Mouse (Mus musculus) left cerebral cortex, adult 8-10 months (tissue): ENCODE data around the gene Dlgap1. TPM values are rescaled to one million over a fixed set of nuclear protein-coding genes. Genes with fewer than 3 reads are reported as not detected.

Experiments used
- DNase-seq, 2 experiments: peaks; one replicate each; pipeline ENCODE4 v3.0.0; 2022; ENCODE audit warnings: low spot score in 2 of 2
- total RNA-seq, 4 experiments: library from RNA; stranded (reverse); gene quantifications; 2 replicates each; pipeline ENCODE4 v1.2.4; 2022

Dlgap1 gene
- total RNA-seq, 4 experiments from 2014 or later: 407 to 471 (median 429) TPM

GRCm38 (mm10) chr17:70339821-70340220 lies 370.9 kb downstream of the Dlgap1 start:
- DNase-seq: no peak

GRCm38 (mm10) chr17:70341230-70341629 lies 372.4 kb downstream of the Dlgap1 start:
- DNase-seq: no peak

- no peak for DNase-seq
Measured at GRCm38 (mm10) chr17:70341920-70342319, 373.0 kb downstream of the Dlgap1 start.

GRCm38 (mm10) chr17:70347403-70347802 lies 378.5 kb downstream of the Dlgap1 start:
- DNase-seq: no peak

GRCm38 (mm10) chr17:70363561-70363960 lies 394.7 kb downstream of the Dlgap1 start:
- DNase-seq: peak in 1 of 2 experiments; percentile 87

- no peak for DNase-seq
Measured at GRCm38 (mm10) chr17:70363971-70364370, 395.1 kb downstream of the Dlgap1 start.

- no peak for DNase-seq
Measured at GRCm38 (mm10) chr17:70369124-70369523, 400.3 kb downstream of the Dlgap1 start.

GRCm38 (mm10) chr17:70377020-70377419 lies 408.1 kb downstream of the Dlgap1 start:
- DNase-seq: no peak

- no peak for DNase-seq
Measured at GRCm38 (mm10) chr17:70388447-70388846, 419.6 kb downstream of the Dlgap1 start.

- no peak for DNase-seq
Measured at GRCm38 (mm10) chr17:70397220-70397619, 428.3 kb downstream of the Dlgap1 start.

GRCm38 (mm10) chr17:70397708-70398107 lies 428.8 kb downstream of the Dlgap1 start:
- no peak for DNase-seq

GRCm38 (mm10) chr17:70401909-70402308 lies 433.0 kb downstream of the Dlgap1 start:
- no peak for DNase-seq

- no peak for DNase-seq
Measured at GRCm38 (mm10) chr17:70403750-70404149, 434.9 kb downstream of the Dlgap1 start.

GRCm38 (mm10) chr17:70414202-70414601 lies 445.3 kb downstream of the Dlgap1 start:
- DNase-seq: no peak

- no peak for DNase-seq
Measured at GRCm38 (mm10) chr17:70427866-70428265, 459.0 kb downstream of the Dlgap1 start.

- DNase-seq: peak; percentile 56 to 83
Measured at GRCm38 (mm10) chr17:70429746-70430451, 461.0 kb downstream of the Dlgap1 start.

- DNase-seq: no peak
Measured at GRCm38 (mm10) chr17:70430452-70430787, 461.5 kb downstream of the Dlgap1 start.

GRCm38 (mm10) chr17:70432834-70433233 lies 464.0 kb downstream of the Dlgap1 start:
- no peak for DNase-seq

- DNase-seq: no peak
Measured at GRCm38 (mm10) chr17:70434549-70434948, 465.7 kb downstream of the Dlgap1 start.

- no peak for DNase-seq
Measured at GRCm38 (mm10) chr17:70435612-70436011, 466.7 kb downstream of the Dlgap1 start.

- DNase-seq: no peak
Measured at GRCm38 (mm10) chr17:70437229-70437628, 468.4 kb downstream of the Dlgap1 start.

- peak in 1 of 2 experiments; percentile 71 for DNase-seq
Measured at GRCm38 (mm10) chr17:70442976-70443375, 474.1 kb downstream of the Dlgap1 start.

- DNase-seq: peak; percentile 60 to 86
Measured at GRCm38 (mm10) chr17:70446451-70446850, 477.6 kb downstream of the Dlgap1 start.

GRCm38 (mm10) chr17:70455036-70455435 lies 486.2 kb downstream of the Dlgap1 start:
- DNase-seq: no peak
